Mouse (Mus musculus) heart, embryonic 15.5 days (tissue): ENCODE measurements at regions not wholly inside any gene's neighbourhood (a gene's known extent, or its start where the extent isn't known, plus 50 kb on each side); places are given as distances from the start of the nearest gene placed in this dataset.

Experiments used
- ATAC-seq: fragments of 200-750 bp; cut with Nextera tagmentation; replicated peaks from 2 replicates; pipeline ENCODE4 v1.8.0; 2017; ENCODE audit warnings: low read depth, moderate TSS enrichment; ENCODE audit not compliant: insufficient number of reproducible peaks, insufficient read depth, low FRiP score
- H3K27ac ChIP-seq: fragments of 300-500 bp; sonication (generic); 2 replicates; pipeline ENCODE4 v1.5.1; 2015; ENCODE audit warnings: mild to moderate bottlenecking, inconsistent platforms
- H3K27me3 ChIP-seq: fragments of 300-500 bp; sonication (generic); 2 replicates; pipeline ENCODE4 v1.6.1; 2015; ENCODE audit warnings: inconsistent platforms
- H3K36me3 ChIP-seq: fragments of 300-500 bp; sonication (generic); 2 replicates; pipeline ENCODE4 v1.6.1; 2015; ENCODE audit warnings: mild to moderate bottlenecking, inconsistent platforms
- H3K4me1 ChIP-seq: fragments of 300-500 bp; sonication (generic); replicated peaks from 2 replicates; pipeline ENCODE4 v1.6.1; 2015; ENCODE audit warnings: inconsistent platforms
- H3K4me2 ChIP-seq: fragments of 300-500 bp; sonication (generic); 2 replicates; pipeline ENCODE4 v1.6.1; 2015; ENCODE audit warnings: inconsistent platforms, mild to moderate bottlenecking, moderate library complexity
- H3K4me3 ChIP-seq: fragments of 300-500 bp; sonication (generic); 2 replicates; pipeline ENCODE4 v1.5.1; 2015; ENCODE audit warnings: mild to moderate bottlenecking, inconsistent platforms
- H3K9ac ChIP-seq: fragments of 300-500 bp; sonication (generic); 2 replicates; pipeline ENCODE4 v1.6.1; 2015; ENCODE audit warnings: mild to moderate bottlenecking, inconsistent platforms
- H3K9me3 ChIP-seq: fragments of 300-500 bp; sonication (generic); replicated peaks from 2 replicates; pipeline ENCODE4 v1.6.1; 2016; ENCODE audit warnings: inconsistent platforms
- WGBS: fragments of 180-500 bp; shearing (Covaris S2); methylation state at CpG from one replicate; pipeline ENCODE4 v1.1.7; 2015; ENCODE audit warnings: mixed read lengths; 5-methylcytosine and 5-hydroxymethylcytosine counted together

- Histone ChIP-seq H3K9me3 (no peaks in the 10 kb centered on the region), H3K36me3 (no peaks in the 10 kb centered on the region), H3K27me3 (no peaks in the 10 kb centered on the region), H3K9ac (no peak overlapping the region), H3K4me1 (no peaks in the 10 kb centered on the region; the same call in 1 of the 2 replicates), H3K4me3 (no peak overlapping the region), H3K27ac (no peak overlapping the region), H3K4me2 (no peak overlapping the region)
- ATAC-seq: no peak
- 37% methylated on average over 4 of the region's 4 CpGs for WGBS
Measured at GRCm38 (mm10) chr15:62908379-62908778, 936.6 kb downstream of the Gsdmc2 start.

DNA sequence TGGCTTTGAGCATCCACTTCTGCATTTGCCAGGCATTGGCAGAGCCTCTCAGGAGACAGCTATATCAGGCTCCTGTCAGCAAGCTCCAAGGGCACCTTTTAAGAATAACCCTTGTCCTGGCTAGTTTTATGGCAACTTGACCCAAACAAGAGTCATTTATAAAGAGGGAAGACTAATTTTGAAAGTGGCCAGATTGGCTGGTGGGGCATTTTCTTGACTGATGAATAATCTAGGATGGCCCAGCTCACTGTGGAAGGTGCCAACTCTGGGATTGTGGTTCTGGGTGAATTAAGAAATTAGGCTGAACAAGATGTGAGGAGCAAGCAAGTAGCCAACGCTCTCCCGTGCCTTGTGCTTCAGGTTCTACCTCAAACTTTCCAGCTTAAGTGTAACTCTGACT, 937.8 kb downstream of the Gsdmc2 start:
- H3K4me2 ChIP-seq: no peak overlapping the region
- H3K9me3 ChIP-seq: no peaks in the 10 kb centered on the region
- H3K36me3 ChIP-seq: no peaks in the 10 kb centered on the region
- no peaks in the 10 kb centered on the region for H3K27me3 ChIP-seq
- no peak overlapping the region for H3K4me3 ChIP-seq
- peaks cover 5% of the 10 kb centered on the region for H3K4me1 ChIP-seq
- H3K27ac ChIP-seq: no peak overlapping the region
- H3K9ac ChIP-seq: no peak overlapping the region
- 94% methylated on average over 2 of the region's 2 CpGs for WGBS
- no peak for ATAC-seq

DNA sequence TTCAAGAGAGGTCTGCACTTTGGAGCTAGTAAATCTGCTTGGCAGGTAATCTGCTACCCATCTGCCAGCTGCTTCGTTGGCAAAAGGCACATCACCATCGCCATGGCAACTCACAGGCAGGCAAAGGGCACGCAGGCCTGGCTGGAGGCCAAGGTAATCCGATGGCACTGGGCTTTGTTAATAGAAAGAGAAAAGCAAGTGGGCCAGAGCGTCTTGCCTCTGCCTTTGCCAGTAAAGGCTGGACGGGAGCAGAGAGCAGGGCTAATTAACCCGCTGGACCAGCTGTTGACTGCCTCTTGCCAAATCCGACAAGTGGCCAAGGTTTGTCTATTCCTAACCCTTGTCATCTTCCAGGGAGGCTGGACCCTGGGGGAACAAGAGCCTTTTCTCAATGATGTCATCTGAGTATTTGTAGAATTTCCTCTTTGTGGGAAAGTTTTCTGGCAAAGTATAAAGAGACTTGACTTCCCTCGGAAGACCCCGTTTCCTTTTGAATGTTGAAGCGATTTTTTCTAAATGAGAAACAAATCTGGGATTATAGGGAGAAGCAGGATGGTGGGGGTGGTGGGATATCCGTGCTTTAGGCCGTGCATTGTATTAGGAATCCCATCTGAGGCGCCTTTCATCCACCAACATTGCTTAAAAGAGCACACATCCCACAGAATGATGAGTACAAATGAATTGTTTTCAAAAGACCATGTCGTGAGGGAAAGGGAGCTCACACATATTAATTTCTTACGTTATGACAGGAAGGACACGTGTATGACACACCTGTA, 941.7 kb downstream of the Gsdmc2 start:
- H3K4me3 ChIP-seq: no peak overlapping the region
- peak overlapping the region; percentile 36 for H3K4me2 ChIP-seq
- no peaks in the 10 kb centered on the region for H3K9me3 ChIP-seq
- no peak overlapping the region for H3K9ac ChIP-seq
- H3K27ac ChIP-seq: peak overlapping the region; percentile 63
- peaks cover 5% of the 10 kb centered on the region for H3K4me1 ChIP-seq
- WGBS: 48% methylated on average over 17 of the region's 17 CpGs
- no peaks in the 10 kb centered on the region for H3K36me3 ChIP-seq
- no peak; the same call in 1 of the 2 replicates for ATAC-seq
- H3K27me3 ChIP-seq: no peaks in the 10 kb centered on the region

- ATAC-seq: no peak
Measured at GRCm38 (mm10) chr15:62901955-62902354, 943.0 kb downstream of the Gsdmc2 start.

DNA sequence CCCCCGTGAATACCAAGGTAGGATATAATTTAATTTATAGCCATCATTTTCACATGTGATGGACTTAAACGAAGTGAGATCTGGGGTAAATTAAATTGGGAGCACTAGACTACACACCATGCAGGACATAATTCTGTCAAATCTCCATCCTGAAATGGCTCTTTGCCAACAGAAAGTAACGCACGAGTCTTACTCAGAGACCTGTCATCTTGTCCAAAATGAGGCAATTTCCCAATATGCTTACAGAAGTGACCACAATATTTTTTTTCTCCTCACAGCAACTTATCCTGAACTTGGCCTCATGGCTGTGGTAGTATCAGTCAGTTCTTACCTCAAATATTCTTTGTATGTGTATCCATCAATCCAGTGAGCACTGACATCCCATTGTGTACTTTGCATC, 955.2 kb downstream of the Gsdmc2 start:
- Histone ChIP-seq H3K4me2 (no peak overlapping the region), H3K27me3 (no peaks in the 10 kb centered on the region), H3K9ac (no peak overlapping the region), H3K36me3 (no peaks in the 10 kb centered on the region), H3K4me3 (no peak overlapping the region), H3K9me3 (no peaks in the 10 kb centered on the region), H3K4me1 (no peaks in the 10 kb centered on the region), H3K27ac (no peak overlapping the region)
- ATAC-seq: no peak
- 79% methylated on average over 4 of the region's 4 CpGs for WGBS

More at GRCm38 (mm10) chr15:62901955-62902354, 943.0 kb downstream of the Gsdmc2 start:
- Histone ChIP-seq H3K4me3 (no peak overlapping the region), H3K9me3 (no peaks in the 10 kb centered on the region), H3K36me3 (no peaks in the 10 kb centered on the region), H3K4me2 (no peak overlapping the region), H3K27ac (no peak overlapping the region), H3K4me1 (peaks cover 5% of the 10 kb centered on the region), H3K27me3 (no peaks in the 10 kb centered on the region), H3K9ac (no peak overlapping the region)
- 78% methylated on average over 4 of the region's 4 CpGs for WGBS

DNA sequence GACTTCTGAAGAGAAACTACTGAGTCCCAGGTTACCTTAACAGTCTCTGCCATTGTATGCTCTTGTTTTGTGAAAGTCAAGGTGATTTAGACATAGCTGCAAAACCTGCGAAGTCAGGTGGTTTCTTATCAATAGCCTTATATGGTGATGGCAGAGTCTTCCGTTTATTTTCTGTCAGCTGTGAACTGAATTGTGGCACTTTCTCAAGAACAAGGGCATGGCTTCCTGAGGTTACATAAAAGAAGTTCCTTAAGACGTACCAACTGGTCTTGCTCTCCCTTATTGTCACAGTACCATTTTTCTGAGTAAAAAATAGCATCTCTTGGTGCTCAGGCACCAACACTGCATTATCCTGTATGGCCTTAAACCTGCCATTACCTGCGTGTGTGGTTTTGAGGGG, 959.6 kb downstream of the Gsdmc2 start:
- WGBS: 71% methylated on average over 4 of the region's 4 CpGs
- no peak overlapping the region for H3K27ac ChIP-seq

GRCm38 (mm10) chr15:62871082-62871766, 973.8 kb downstream of the Gsdmc2 start:
- ATAC-seq: no peak
- H3K4me1 ChIP-seq: no peaks in the 10 kb centered on the region
- H3K4me2 ChIP-seq: no peak overlapping the region
- H3K27me3 ChIP-seq: no peaks in the 10 kb centered on the region
- WGBS: 70% methylated on average over 1 of the region's 1 CpGs
- H3K4me3 ChIP-seq: no peak overlapping the region
- H3K9ac ChIP-seq: no peak overlapping the region
- no peaks in the 10 kb centered on the region for H3K9me3 ChIP-seq
- H3K36me3 ChIP-seq: no peaks in the 10 kb centered on the region
- no peak overlapping the region for H3K27ac ChIP-seq

More for the DNA sequence above, 959.6 kb downstream of the Gsdmc2 start:
- Histone ChIP-seq H3K4me2 (no peak overlapping the region), H3K36me3 (no peaks in the 10 kb centered on the region), H3K27me3 (no peaks in the 10 kb centered on the region), H3K9me3 (no peaks in the 10 kb centered on the region), H3K9ac (no peak overlapping the region), H3K4me1 (no peaks in the 10 kb centered on the region), H3K4me3 (no peak overlapping the region)
- ATAC-seq: no peak

DNA sequence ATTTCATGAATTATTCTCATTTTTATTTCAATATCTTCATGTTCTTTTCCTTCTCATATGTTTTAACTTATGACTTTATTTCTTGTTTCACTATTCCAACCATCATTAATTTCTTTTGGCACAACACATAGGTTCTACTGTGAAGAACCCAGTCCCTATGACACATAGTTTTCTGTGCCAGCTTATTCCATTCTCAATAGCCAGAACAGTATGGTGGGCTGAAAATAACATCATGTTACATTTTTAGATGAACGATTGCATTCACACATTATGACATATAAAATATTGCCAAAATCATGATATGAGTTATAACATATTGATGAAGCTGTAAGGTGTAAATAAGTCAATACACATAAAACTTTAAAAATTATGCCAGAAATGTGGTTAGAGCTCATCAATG, 982.4 kb downstream of the Gsdmc2 start:
- Histone ChIP-seq H3K4me1 (no peaks in the 10 kb centered on the region), H3K9ac (no peak overlapping the region), H3K4me3 (no peak overlapping the region), H3K27me3 (no peaks in the 10 kb centered on the region), H3K9me3 (no peaks in the 10 kb centered on the region), H3K36me3 (no peaks in the 10 kb centered on the region), H3K27ac (no peak overlapping the region), H3K4me2 (no peak overlapping the region)
- ATAC-seq: no peak
- 87% methylated on average over 1 of the region's 1 CpGs for WGBS

GRCm38 (mm10) chr15:62861422-62861821, 983.6 kb downstream of the Gsdmc2 start:
- Histone ChIP-seq H3K4me3 (no peak overlapping the region), H3K9ac (no peak overlapping the region), H3K36me3 (no peaks in the 10 kb centered on the region), H3K4me2 (no peak overlapping the region), H3K9me3 (no peaks in the 10 kb centered on the region), H3K27ac (no peak overlapping the region), H3K4me1 (no peaks in the 10 kb centered on the region), H3K27me3 (no peaks in the 10 kb centered on the region)
- ATAC-seq: no peak

DNA sequence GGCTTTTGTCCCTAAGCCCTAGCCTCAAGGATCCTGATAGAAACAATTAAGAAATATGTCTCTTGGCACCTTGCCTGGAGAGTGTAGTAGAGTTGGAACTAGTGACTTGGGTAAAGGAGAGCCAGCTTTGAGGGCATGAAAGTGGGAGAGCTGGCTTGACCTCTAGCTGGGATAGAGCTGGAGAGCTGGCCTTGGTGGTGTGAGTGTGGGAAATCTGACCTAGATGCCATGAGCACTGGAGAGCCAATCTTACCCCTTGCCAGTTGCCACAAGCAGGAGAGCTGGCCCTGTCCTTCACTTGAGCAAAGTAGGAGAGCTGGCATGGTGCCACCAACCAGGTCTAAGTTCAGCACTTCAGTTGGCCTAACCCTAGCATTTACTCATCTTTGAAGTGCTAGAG, 995.7 kb downstream of the Gsdmc2 start:
- Histone ChIP-seq H3K27me3 (no peaks in the 10 kb centered on the region), H3K27ac (no peak overlapping the region)
- no peak for ATAC-seq

DNA sequence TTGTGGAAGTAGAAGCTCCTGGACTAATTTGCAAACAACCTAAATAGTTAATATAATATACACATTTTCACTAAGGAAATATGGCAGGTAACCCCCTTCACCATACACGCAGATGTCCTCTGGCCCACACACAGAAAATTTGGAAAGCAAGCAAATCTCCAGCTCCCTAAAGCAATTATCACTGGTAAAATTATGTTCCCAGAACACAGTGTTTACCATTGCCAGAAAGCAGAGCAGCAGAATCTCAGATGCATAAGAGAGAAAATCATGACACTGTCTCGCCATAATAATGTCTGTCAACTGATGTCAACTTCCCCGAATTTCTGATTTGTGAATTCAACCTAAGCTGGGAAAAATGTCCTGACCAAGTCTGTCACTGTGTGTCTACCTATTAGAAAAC, 999.1 kb downstream of the Gsdmc2 start:
- ATAC-seq: no peak
- Histone ChIP-seq H3K4me2 (no peak overlapping the region), H3K9ac (no peak overlapping the region), H3K27ac (no peak overlapping the region), H3K4me1 (no peaks in the 10 kb centered on the region), H3K9me3 (no peaks in the 10 kb centered on the region), H3K36me3 (no peaks in the 10 kb centered on the region), H3K4me3 (no peak overlapping the region), H3K27me3 (no peaks in the 10 kb centered on the region)
- 74% methylated on average over 3 of the region's 3 CpGs for WGBS

More for the DNA sequence above, 995.7 kb downstream of the Gsdmc2 start:
- Histone ChIP-seq H3K4me2 (no peak overlapping the region), H3K36me3 (no peaks in the 10 kb centered on the region), H3K4me1 (no peaks in the 10 kb centered on the region), H3K4me3 (no peak overlapping the region), H3K9ac (no peak overlapping the region), H3K9me3 (no peaks in the 10 kb centered on the region)

DNA sequence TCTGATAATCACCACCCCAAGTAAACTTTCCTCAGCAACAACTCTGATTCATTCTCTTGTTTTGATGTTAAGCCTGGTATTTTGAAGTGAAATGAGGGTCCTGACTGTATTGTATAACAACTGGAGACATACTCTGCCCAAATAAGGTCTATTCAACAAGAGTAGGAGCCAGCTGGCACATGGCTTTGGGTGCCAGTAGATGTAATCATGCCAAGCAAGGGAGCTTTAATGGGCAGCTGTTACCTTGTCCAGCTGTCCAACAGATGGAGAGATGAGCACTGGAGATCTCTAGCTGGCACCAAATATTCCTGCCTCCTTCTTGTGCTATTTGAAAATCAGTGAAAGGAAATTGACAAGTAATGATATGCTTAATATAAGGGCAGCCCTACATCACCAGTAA, 1019.4 kb downstream of the Gsdmc2 start:
- ATAC-seq: no peak
- H3K4me1 ChIP-seq: no peaks in the 10 kb centered on the region

More for the DNA sequence above, 1019.4 kb downstream of the Gsdmc2 start:
- H3K36me3 ChIP-seq: no peaks in the 10 kb centered on the region
- no peaks in the 10 kb centered on the region for H3K9me3 ChIP-seq
- no peak overlapping the region for H3K27ac ChIP-seq
- no peak overlapping the region for H3K9ac ChIP-seq
- H3K27me3 ChIP-seq: no peaks in the 10 kb centered on the region
- H3K4me2 ChIP-seq: no peak overlapping the region
- H3K4me3 ChIP-seq: no peak overlapping the region
